Mouse (Mus musculus): ENCODE results near the gene Slc8a1. TPM values are rescaled to one million over a fixed set of nuclear protein-coding genes. Genes with fewer than 3 reads are reported as not detected.

The Slc8a1 gene
- polyA plus RNA-seq, 1 experiment from 2014 or later: 36.5 TPM

DNA sequence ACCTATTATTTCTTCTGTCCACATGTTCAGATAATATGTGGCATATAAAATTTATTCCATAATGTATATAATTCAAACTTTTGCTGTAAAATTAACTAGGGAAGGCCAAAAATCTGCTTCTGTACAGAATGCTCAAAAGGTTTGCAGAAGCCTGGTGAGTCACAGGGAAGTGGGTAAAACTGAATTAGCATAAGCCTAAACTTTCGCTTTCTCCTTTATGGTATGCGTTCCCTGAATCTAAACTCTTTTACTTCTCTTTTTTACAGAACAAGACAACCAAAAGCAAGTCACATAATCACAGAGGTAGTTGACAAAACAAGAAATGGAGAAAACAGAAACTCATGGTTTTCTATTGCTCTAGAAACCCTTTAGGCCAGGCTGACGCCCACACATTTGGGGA lies 202.1 kb downstream of the Slc8a1 start:
- H3K4me3 ChIP-seq (replicated peaks; ENCODE audit: low read length): no peak overlapping the region
- DNase-seq (ENCODE audit: low spot score) (no peak), ATAC-seq (ENCODE audit: low FRiP score) (no peak)
- H3K27ac ChIP-seq: no peak overlapping the region
- WGBS: 93% methylated on average over 3 of the region's 3 CpGs
- no peaks in the 10 kb centered on the region for H3K9me3 ChIP-seq (ENCODE audit: control insufficient read depth, low read length)
- peaks cover 11% of the 10 kb centered on the region for H3K4me1 ChIP-seq (replicated peaks; ENCODE audit: control insufficient read depth, insufficient read depth, low read length)
- no peaks in the 10 kb centered on the region for H3K27me3 ChIP-seq (ENCODE audit: control insufficient read depth, insufficient read depth, low read length)
- no peaks in the 10 kb centered on the region for H3K36me3 ChIP-seq (replicated peaks; ENCODE audit: control insufficient read depth, insufficient read depth)
- no peak overlapping the region for H3K4me2 ChIP-seq (replicated peaks)
- no peak overlapping the region for H3K9ac ChIP-seq

DNA sequence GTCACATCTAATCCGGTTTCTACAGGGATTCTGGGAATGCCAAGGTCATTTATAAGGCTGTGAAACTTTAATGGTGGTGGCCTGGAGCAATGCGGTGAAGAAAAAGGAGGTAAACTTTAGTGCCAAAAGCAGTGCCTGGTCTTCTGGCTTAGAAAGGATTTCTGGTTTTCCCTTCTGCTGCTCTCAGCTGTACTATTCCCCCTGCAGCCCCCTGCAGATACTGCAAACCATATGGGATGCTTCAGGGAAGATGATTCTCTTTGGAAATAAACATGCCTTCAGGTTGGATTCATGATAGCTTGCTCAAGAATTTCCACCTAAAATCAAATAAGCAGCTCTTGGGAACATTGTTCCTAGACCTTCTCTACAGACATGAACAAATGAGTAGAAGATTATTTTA lies 208.3 kb downstream of the Slc8a1 start:
- Histone ChIP-seq H3K4me2 (replicated peaks) (no peak overlapping the region), H3K9ac (no peak overlapping the region), H3K9me3 (ENCODE audit: control insufficient read depth, low read length) (no peaks in the 10 kb centered on the region), H3K36me3 (replicated peaks; ENCODE audit: control insufficient read depth, insufficient read depth) (no peaks in the 10 kb centered on the region), H3K4me3 (replicated peaks; ENCODE audit: low read length) (no peak overlapping the region), H3K4me1 (replicated peaks; ENCODE audit: control insufficient read depth, insufficient read depth, low read length) (no peaks in the 10 kb centered on the region), H3K27me3 (ENCODE audit: control insufficient read depth, insufficient read depth, low read length) (no peaks in the 10 kb centered on the region), H3K27ac (peak overlapping the region; percentile 17; the same call in 1 of the 2 replicates)
- no peak for ATAC-seq (ENCODE audit: low FRiP score)
- 78% methylated on average over 2 of the region's 2 CpGs for WGBS
- no peak for DNase-seq (ENCODE audit: low spot score)

DNA sequence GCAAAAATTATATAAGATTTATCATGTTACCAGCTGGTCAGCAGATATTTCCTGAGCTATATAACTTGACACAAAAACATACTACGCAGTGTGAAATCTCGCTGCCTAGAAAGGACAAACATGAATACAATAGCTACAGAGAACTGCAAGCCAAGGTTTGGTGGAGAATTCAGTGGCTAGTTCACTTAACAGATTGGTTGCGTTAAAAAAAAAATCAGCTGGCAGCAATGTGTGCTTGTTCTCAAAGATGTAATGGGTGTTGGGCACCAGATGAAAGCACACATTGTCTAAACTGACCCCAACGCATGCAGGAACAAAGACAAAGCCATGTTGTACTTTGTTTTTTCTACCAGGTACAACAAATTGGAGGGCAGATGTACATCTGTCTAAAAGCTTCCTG lies 209.2 kb downstream of the Slc8a1 start:
- Histone ChIP-seq H3K27ac (no peak overlapping the region), H3K9me3 (ENCODE audit: control insufficient read depth, low read length) (no peaks in the 10 kb centered on the region), H3K4me3 (replicated peaks; ENCODE audit: low read length) (no peak overlapping the region), H3K4me2 (replicated peaks) (no peak overlapping the region), H3K36me3 (replicated peaks; ENCODE audit: control insufficient read depth, insufficient read depth) (no peaks in the 10 kb centered on the region), H3K4me1 (replicated peaks; ENCODE audit: control insufficient read depth, insufficient read depth, low read length) (no peaks in the 10 kb centered on the region), H3K27me3 (ENCODE audit: control insufficient read depth, insufficient read depth, low read length) (no peaks in the 10 kb centered on the region), H3K9ac (no peak overlapping the region)
- DNase-seq (ENCODE audit: low spot score) (no peak), ATAC-seq (ENCODE audit: low FRiP score) (no peak)
- WGBS: 80% methylated on average over 4 of the region's 4 CpGs

DNA sequence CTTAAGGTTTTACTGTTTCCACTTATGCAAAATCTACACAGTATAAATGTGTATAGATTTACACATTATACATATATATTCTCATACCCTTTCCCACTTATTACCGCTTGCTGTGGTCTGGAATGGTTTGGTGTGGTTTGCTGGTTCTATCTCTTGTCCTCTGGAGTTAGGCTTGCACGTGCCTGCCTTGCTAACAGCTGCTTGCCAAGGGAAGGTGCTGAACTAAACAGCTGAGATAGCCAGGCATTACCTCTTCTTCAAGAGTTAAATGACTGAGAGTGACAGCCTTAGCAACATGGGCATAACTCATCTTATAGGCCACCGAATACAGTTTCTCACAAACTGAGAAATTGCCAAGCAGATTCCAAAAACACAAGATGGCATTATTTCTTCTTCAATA lies 211.7 kb downstream of the Slc8a1 start:
- Histone ChIP-seq H3K4me1 (replicated peaks; ENCODE audit: control insufficient read depth, insufficient read depth, low read length) (0 out of 2 replicates have a peak, but pooled peaks cover 8% of the 10 kb centered on the region), H3K9me3 (ENCODE audit: control insufficient read depth, low read length) (no peaks in the 10 kb centered on the region), H3K27me3 (ENCODE audit: control insufficient read depth, insufficient read depth, low read length) (no peaks in the 10 kb centered on the region), H3K4me2 (replicated peaks) (no peak overlapping the region), H3K4me3 (replicated peaks; ENCODE audit: low read length) (no peak overlapping the region), H3K9ac (no peak overlapping the region), H3K27ac (no peak overlapping the region), H3K36me3 (replicated peaks; ENCODE audit: control insufficient read depth, insufficient read depth) (no peaks in the 10 kb centered on the region)
- ATAC-seq (ENCODE audit: low FRiP score): no peak
- DNase-seq (ENCODE audit: low spot score): no peak
- 89% methylated on average over 3 of the region's 3 CpGs for WGBS

DNA sequence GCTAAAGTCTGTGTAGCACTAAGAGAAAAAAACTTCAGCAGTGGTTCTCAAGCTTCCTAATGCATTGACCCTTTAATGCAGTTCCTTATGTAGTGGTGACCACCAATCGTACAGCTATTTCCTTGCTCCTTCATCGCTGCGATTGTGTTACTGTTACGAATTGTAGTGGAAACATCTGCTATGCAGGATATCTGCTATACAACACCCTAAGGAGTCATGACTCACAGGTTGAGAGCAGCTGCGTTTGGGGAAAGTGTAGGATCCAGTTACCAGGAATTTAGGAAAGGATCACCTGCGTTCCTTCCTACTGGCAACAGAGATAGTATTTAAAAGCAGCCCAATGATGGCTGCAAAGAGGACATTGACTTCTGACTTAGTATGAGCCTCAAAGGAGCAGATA lies 213.4 kb downstream of the Slc8a1 start:
- no peak for ATAC-seq (ENCODE audit: low FRiP score)

DNA sequence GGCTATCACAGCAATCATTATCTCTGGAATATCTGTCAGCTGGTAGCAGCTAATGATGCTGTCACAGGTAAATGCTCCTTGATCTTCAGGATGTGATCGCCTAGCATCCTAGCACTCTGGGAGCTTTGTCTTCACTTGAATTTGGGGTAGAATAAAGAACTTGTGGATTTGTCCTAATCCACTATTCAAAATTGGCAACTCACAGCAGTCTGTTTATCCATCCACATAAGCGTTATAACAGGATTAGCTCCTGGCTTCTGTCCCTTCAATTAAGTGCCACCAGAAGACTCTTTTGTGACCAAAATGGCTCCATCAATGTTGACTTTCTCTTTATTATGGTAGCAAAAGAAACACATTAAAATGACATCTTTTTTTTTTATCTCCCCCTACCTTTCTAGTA lies 214.2 kb downstream of the Slc8a1 start:
- Histone ChIP-seq H3K4me3 (replicated peaks; ENCODE audit: low read length) (no peak overlapping the region), H3K4me2 (replicated peaks) (no peak overlapping the region), H3K9ac (no peak overlapping the region), H3K27ac (no peak overlapping the region), H3K27me3 (ENCODE audit: control insufficient read depth, insufficient read depth, low read length) (no peaks in the 10 kb centered on the region), H3K9me3 (ENCODE audit: control insufficient read depth, low read length) (no peaks in the 10 kb centered on the region), H3K36me3 (replicated peaks; ENCODE audit: control insufficient read depth, insufficient read depth) (no peaks in the 10 kb centered on the region), H3K4me1 (replicated peaks; ENCODE audit: control insufficient read depth, insufficient read depth, low read length) (0 out of 2 replicates have a peak, but pooled peaks cover 8% of the 10 kb centered on the region)
- DNase-seq (ENCODE audit: low spot score): no peak
- WGBS: 72% methylated on average over 2 of the region's 2 CpGs
- ATAC-seq (ENCODE audit: low FRiP score): no peak

More for the DNA sequence above, 213.4 kb downstream of the Slc8a1 start:
- Histone ChIP-seq H3K27me3 (ENCODE audit: control insufficient read depth, insufficient read depth, low read length) (no peaks in the 10 kb centered on the region), H3K9ac (no peak overlapping the region), H3K36me3 (replicated peaks; ENCODE audit: control insufficient read depth, insufficient read depth) (no peaks in the 10 kb centered on the region), H3K27ac (no peak overlapping the region), H3K4me3 (replicated peaks; ENCODE audit: low read length) (no peak overlapping the region), H3K9me3 (ENCODE audit: control insufficient read depth, low read length) (no peaks in the 10 kb centered on the region), H3K4me2 (replicated peaks) (no peak overlapping the region), H3K4me1 (replicated peaks; ENCODE audit: control insufficient read depth, insufficient read depth, low read length) (0 out of 2 replicates have a peak, but pooled peaks cover 8% of the 10 kb centered on the region)
- DNase-seq (ENCODE audit: low spot score): no peak
- 86% methylated on average over 6 of the region's 6 CpGs for WGBS

DNA sequence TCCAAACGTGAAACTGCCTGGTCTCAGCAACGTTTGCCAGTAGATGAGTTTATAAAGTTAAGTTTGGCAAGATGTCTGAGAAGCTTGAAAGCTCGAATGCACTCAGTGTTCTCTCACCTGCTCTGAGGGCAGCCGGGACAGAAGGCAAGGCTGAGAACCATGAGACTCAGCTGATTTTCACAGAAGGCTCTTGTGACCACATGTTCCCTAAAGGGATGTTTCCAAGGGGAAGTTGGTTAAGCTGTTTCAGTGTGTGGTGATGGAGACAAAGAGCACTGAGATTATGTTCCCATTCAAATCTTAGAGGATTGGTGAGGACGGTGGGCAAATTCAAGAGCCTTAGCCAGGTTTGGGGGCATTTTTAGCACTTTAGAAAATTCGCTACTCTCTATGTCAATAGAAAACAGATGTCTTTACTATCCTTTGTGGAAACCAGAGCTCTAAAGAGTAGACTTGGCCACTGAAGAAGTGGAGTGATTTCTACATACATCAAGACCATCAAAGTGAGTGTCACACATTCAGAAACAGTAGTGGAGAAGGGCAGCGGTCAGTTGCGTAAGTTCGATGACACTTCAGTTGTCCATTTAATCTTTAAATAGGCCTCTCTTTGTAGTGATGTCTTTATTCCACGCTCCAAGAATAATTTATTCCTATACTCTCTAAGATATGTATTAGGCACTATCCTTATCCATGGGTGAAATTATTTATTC lies 219.7 kb downstream of the Slc8a1 start:
- DNase-seq (ENCODE audit: low spot score) (no peak), ATAC-seq (ENCODE audit: low FRiP score) (no peak)
- WGBS: 87% methylated on average over 10 of the region's 10 CpGs
- Histone ChIP-seq H3K4me1 (replicated peaks; ENCODE audit: control insufficient read depth, insufficient read depth, low read length) (0 out of 2 replicates have a peak, but pooled peaks cover 8% of the 10 kb centered on the region), H3K27ac (no peak overlapping the region), H3K9ac (no peak overlapping the region), H3K27me3 (ENCODE audit: control insufficient read depth, insufficient read depth, low read length) (no peaks in the 10 kb centered on the region), H3K9me3 (ENCODE audit: control insufficient read depth, low read length) (no peaks in the 10 kb centered on the region), H3K36me3 (replicated peaks; ENCODE audit: control insufficient read depth, insufficient read depth) (no peaks in the 10 kb centered on the region), H3K4me3 (replicated peaks; ENCODE audit: low read length) (no peak overlapping the region), H3K4me2 (replicated peaks) (no peak overlapping the region)

DNA sequence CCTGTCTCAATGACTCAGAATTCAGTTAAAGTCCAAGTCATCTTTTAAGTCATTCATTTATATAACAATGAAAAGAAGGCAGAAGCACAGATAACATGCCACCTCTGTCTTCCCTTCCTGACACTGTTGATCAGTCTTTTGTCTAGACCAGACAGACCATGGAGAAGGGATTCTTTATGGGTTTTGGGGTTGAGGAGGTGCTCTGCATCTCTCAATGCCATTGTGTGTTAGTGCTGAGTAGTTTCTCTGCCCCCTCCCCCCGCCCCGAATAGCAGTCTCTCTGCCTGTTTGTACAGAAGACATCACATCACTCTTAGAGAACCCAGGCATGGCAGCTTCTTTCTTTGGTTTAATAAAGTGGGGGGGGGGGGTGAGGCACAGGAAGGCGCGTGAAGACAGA lies 222.0 kb downstream of the Slc8a1 start:
- 16% methylated on average over 4 of the region's 4 CpGs for WGBS

DNA sequence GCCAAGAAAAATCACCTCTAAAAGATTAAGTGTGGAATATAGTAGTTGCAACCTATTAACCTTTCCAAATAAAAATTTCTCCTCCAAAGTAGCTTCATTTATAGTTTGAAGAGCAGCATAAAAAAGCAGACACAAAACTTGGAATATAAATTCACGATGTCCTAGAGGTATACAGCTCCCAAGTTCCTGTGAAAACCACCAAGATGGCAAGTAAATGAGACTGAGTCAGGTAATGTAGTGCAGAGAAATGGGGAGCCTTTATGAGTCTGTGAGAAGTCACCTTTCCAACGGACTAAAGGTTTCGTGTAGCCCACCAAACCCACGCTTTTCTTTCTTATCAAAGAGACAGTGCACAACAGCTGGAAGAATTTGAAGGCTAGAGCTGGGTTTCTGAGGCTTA lies 224.2 kb downstream of the Slc8a1 start:
- Histone ChIP-seq H3K27me3 (ENCODE audit: control insufficient read depth, insufficient read depth, low read length) (no peaks in the 10 kb centered on the region), H3K27ac (no peak overlapping the region), H3K36me3 (replicated peaks; ENCODE audit: control insufficient read depth, insufficient read depth) (no peaks in the 10 kb centered on the region), H3K4me1 (replicated peaks; ENCODE audit: control insufficient read depth, insufficient read depth, low read length) (no peaks in the 10 kb centered on the region), H3K9ac (no peak overlapping the region), H3K4me2 (replicated peaks) (no peak overlapping the region), H3K4me3 (replicated peaks; ENCODE audit: low read length) (no peak overlapping the region), H3K9me3 (ENCODE audit: control insufficient read depth, low read length) (no peaks in the 10 kb centered on the region)
- DNase-seq (ENCODE audit: low spot score) (no peak), ATAC-seq (ENCODE audit: low FRiP score) (no peak)
- 79% methylated on average over 4 of the region's 4 CpGs for WGBS

More for the DNA sequence above, 222.0 kb downstream of the Slc8a1 start:
- Histone ChIP-seq H3K9ac (no peak overlapping the region), H3K4me3 (replicated peaks; ENCODE audit: low read length) (no peak overlapping the region), H3K36me3 (replicated peaks; ENCODE audit: control insufficient read depth, insufficient read depth) (no peaks in the 10 kb centered on the region), H3K4me2 (replicated peaks) (no peak overlapping the region), H3K27ac (no peak overlapping the region), H3K27me3 (ENCODE audit: control insufficient read depth, insufficient read depth, low read length) (no peaks in the 10 kb centered on the region), H3K4me1 (replicated peaks; ENCODE audit: control insufficient read depth, insufficient read depth, low read length) (no peaks in the 10 kb centered on the region), H3K9me3 (ENCODE audit: control insufficient read depth, low read length) (no peaks in the 10 kb centered on the region)
- DNase-seq (ENCODE audit: low spot score) (no peak), ATAC-seq (ENCODE audit: low FRiP score) (no peak)

Measured in hindbrain, embryonic 14.5 days (tissue).